Mouse (Mus musculus) heart, embryonic 13.5 days (tissue): ENCODE measurements at regions not wholly inside any gene's neighbourhood (a gene's known extent, or its start where the extent isn't known, plus 50 kb on each side); places are given as distances from the start of the nearest gene placed in this dataset.

ENCODE experiments used
- ATAC-seq: fragments of 200-750 bp; cut with Nextera tagmentation; 2 replicates; pipeline ENCODE4 v1.8.0; 2017; ENCODE audit warnings: moderate TSS enrichment; ENCODE audit not compliant: insufficient number of reproducible peaks, low FRiP score, low TSS enrichment; ENCODE audit errors: extremely low read depth
- H3K27ac ChIP-seq: fragments of 300-500 bp; sonication (generic); replicated peaks from 2 replicates; pipeline ENCODE4 v1.5.1; 2015; ENCODE audit warnings: moderate library complexity, mild to moderate bottlenecking, inconsistent platforms
- H3K27me3 ChIP-seq: fragments of 300-500 bp; sonication (generic); replicated peaks from 2 replicates; pipeline ENCODE4 v1.6.1; 2015; ENCODE audit warnings: mild to moderate bottlenecking, inconsistent platforms
- H3K36me3 ChIP-seq: fragments of 300-500 bp; sonication (generic); 2 replicates; pipeline ENCODE4 v1.6.1; 2015; ENCODE audit warnings: mild to moderate bottlenecking, inconsistent platforms
- H3K4me1 ChIP-seq: fragments of 300-500 bp; sonication (generic); 2 replicates; pipeline ENCODE4 v1.6.1; 2015; ENCODE audit warnings: inconsistent platforms
- H3K4me2 ChIP-seq: fragments of 300-500 bp; sonication (generic); 2 replicates; pipeline ENCODE4 v1.6.1; 2015; ENCODE audit warnings: inconsistent platforms, mild to moderate bottlenecking, moderate library complexity
- H3K4me3 ChIP-seq: fragments of 300-500 bp; sonication (generic); 2 replicates; pipeline ENCODE4 v1.5.1; 2015; ENCODE audit warnings: moderate library complexity, mild to moderate bottlenecking, inconsistent platforms
- H3K9ac ChIP-seq: fragments of 300-500 bp; sonication (generic); 2 replicates; pipeline ENCODE4 v1.6.1; 2015; ENCODE audit warnings: inconsistent platforms, mild to moderate bottlenecking, moderate library complexity
- H3K9me3 ChIP-seq: fragments of 300-500 bp; sonication (generic); 2 replicates; pipeline ENCODE4 v1.6.1; 2016; ENCODE audit warnings: inconsistent platforms
- WGBS: fragments of 180-500 bp; shearing (Covaris S2); methylation state at CpG from one replicate; pipeline ENCODE4 v1.1.7; 2015; ENCODE audit warnings: mixed read lengths; 5-methylcytosine and 5-hydroxymethylcytosine counted together

DNA sequence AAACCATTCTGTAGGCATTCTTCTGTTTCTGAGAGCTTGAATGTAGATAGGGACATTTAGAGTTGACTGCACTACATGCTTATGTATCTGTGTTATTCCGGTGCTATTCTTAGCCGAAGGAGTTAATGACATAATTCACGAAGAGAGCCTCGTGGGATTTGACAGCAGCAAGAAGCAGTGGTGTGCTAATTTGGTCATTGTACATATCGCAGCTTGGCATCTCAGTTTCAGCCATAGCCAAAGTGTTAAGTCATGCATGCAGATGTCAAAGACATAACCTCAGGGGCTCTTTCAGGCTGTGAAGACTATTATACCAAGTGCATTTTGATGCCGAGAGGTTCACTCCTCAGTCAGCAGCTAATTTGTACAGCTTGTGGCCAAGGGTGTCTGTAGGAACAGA, 125.1 kb upstream of the Itga1 start:
- Histone ChIP-seq H3K27me3 (no peaks in the 10 kb centered on the region), H3K27ac (peak overlapping the region; percentile 58), H3K9me3 (no peaks in the 10 kb centered on the region), H3K9ac (no peak overlapping the region), H3K4me1 (peaks cover 8% of the 10 kb centered on the region), H3K36me3 (no peaks in the 10 kb centered on the region), H3K4me3 (no peak overlapping the region), H3K4me2 (peak overlapping the region; percentile 13; the same call in 1 of the 2 replicates)
- ATAC-seq: no peak
- 24% methylated on average over 6 of the region's 6 CpGs for WGBS

- Histone ChIP-seq H3K4me1 (peaks cover 4% of the 10 kb centered on the region), H3K4me2 (no peak overlapping the region), H3K27ac (no peak overlapping the region), H3K9ac (no peak overlapping the region), H3K36me3 (no peaks in the 10 kb centered on the region), H3K4me3 (no peak overlapping the region), H3K9me3 (no peaks in the 10 kb centered on the region), H3K27me3 (no peaks in the 10 kb centered on the region)
- ATAC-seq: no peak
- 19% methylated on average over 2 of the region's 2 CpGs for WGBS
Observed at GRCm38 (mm10) chr13:115219701-115220100, 117.9 kb upstream of the Itga1 start.

DNA sequence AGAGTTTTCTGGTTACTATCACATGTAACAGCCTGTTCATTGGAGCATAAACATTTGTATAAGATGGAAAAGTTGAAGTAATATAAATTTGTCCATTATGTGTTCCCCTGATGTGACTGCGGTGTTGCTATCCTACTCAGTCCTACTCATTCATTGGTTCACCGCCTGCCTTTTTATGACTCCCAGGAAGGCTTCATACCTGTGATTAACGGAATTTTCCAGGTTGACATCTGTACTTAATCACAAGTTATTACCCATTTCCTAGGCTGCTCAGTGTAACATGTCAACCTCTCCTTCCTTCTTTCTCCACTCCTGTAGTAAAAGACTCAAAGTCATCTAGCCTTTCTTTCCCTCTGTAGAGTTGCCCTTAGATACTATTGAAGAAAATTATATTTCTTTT, 109.5 kb upstream of the Itga1 start:
- H3K4me1 ChIP-seq: peaks cover 2% of the 10 kb centered on the region; the same call in 1 of the 2 replicates
- H3K4me2 ChIP-seq: no peak overlapping the region
- H3K9ac ChIP-seq: no peak overlapping the region
- H3K27ac ChIP-seq: no peak overlapping the region
- ATAC-seq: no peak
- H3K27me3 ChIP-seq: no peaks in the 10 kb centered on the region
- no peaks in the 10 kb centered on the region for H3K9me3 ChIP-seq
- no peaks in the 10 kb centered on the region for H3K36me3 ChIP-seq
- H3K4me3 ChIP-seq: no peak overlapping the region
- WGBS: 79% methylated on average over 3 of the region's 3 CpGs

DNA sequence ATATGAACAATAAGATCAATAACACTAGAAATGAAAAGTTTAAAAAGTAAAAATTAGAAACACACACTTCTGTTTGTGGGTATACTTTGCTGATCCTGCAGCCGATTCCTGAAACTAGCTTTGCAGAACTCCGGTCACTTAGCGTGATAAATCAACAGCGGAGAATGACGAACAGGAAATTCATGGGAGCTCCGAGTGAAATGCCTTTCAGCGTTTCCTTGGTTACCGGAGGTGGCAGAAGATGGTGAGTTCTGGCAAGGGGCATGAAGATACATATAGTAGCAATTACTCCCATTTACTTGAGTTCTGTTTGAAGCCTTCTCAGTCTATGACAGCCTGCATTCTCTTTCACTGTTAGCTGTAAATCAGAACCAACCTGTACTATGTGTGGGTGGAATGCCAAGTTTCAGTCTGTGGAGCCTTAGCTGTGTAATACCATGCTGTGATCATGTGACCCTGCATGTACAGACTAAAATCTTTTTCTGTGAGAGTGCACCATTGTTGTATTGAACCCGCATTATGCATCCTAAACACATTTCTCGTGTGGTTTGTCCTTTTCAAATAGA, 109.0 kb upstream of the Itga1 start:
- H3K36me3 ChIP-seq: no peaks in the 10 kb centered on the region
- peaks cover 2% of the 10 kb centered on the region; the same call in 1 of the 2 replicates for H3K4me1 ChIP-seq
- no peaks in the 10 kb centered on the region for H3K27me3 ChIP-seq
- no peak overlapping the region for H3K4me3 ChIP-seq
- H3K9ac ChIP-seq: no peak overlapping the region
- WGBS: 78% methylated on average over 10 of the region's 10 CpGs
- H3K9me3 ChIP-seq: no peaks in the 10 kb centered on the region
- ATAC-seq: no peak
- no peak overlapping the region for H3K27ac ChIP-seq
- no peak overlapping the region for H3K4me2 ChIP-seq

- H3K4me1 ChIP-seq: peaks cover 2% of the 10 kb centered on the region; the same call in 1 of the 2 replicates
- no peak overlapping the region for H3K4me2 ChIP-seq
- H3K27ac ChIP-seq: no peak overlapping the region
- ATAC-seq: no peak
- no peak overlapping the region for H3K9ac ChIP-seq
- H3K4me3 ChIP-seq: no peak overlapping the region
- H3K36me3 ChIP-seq: no peaks in the 10 kb centered on the region
- H3K27me3 ChIP-seq: no peaks in the 10 kb centered on the region
- no peaks in the 10 kb centered on the region for H3K9me3 ChIP-seq
- 80% methylated on average over 3 of the region's 3 CpGs for WGBS
Observed at GRCm38 (mm10) chr13:115209402-115210192, 107.8 kb upstream of the Itga1 start.

- H3K4me1 ChIP-seq: no peaks in the 10 kb centered on the region
- H3K27ac ChIP-seq: no peak overlapping the region
- no peak overlapping the region for H3K9ac ChIP-seq
- H3K4me2 ChIP-seq: no peak overlapping the region
- H3K36me3 ChIP-seq: no peaks in the 10 kb centered on the region
- no peaks in the 10 kb centered on the region for H3K27me3 ChIP-seq
- H3K9me3 ChIP-seq: no peaks in the 10 kb centered on the region
- 70% methylated on average over 7 of the region's 7 CpGs for WGBS
- H3K4me3 ChIP-seq: no peak overlapping the region
- ATAC-seq: no peak
Observed at GRCm38 (mm10) chr13:115206723-115207122, 105.0 kb upstream of the Itga1 start.

GRCm38 (mm10) chr13:115199166-115199565, 97.4 kb upstream of the Itga1 start:
- Histone ChIP-seq H3K9me3 (no peaks in the 10 kb centered on the region), H3K4me3 (no peak overlapping the region), H3K36me3 (no peaks in the 10 kb centered on the region), H3K4me1 (peaks cover 4% of the 10 kb centered on the region; the same call in 1 of the 2 replicates), H3K27me3 (no peaks in the 10 kb centered on the region), H3K27ac (no peak overlapping the region), H3K9ac (no peak overlapping the region), H3K4me2 (no peak overlapping the region)
- ATAC-seq: no peak
- WGBS: 39% methylated on average over 3 of the region's 3 CpGs

- Histone ChIP-seq H3K27me3 (no peaks in the 10 kb centered on the region), H3K36me3 (no peaks in the 10 kb centered on the region), H3K27ac (peak overlapping the region; percentile 61), H3K9me3 (no peaks in the 10 kb centered on the region), H3K4me1 (peaks cover 22% of the 10 kb centered on the region), H3K4me2 (no peak overlapping the region), H3K9ac (no peak overlapping the region), H3K4me3 (no peak overlapping the region)
- ATAC-seq: no peak
- WGBS: 21% methylated on average over 2 of the region's 2 CpGs
Observed at GRCm38 (mm10) chr13:115188066-115188465, 86.3 kb upstream of the Itga1 start.

DNA sequence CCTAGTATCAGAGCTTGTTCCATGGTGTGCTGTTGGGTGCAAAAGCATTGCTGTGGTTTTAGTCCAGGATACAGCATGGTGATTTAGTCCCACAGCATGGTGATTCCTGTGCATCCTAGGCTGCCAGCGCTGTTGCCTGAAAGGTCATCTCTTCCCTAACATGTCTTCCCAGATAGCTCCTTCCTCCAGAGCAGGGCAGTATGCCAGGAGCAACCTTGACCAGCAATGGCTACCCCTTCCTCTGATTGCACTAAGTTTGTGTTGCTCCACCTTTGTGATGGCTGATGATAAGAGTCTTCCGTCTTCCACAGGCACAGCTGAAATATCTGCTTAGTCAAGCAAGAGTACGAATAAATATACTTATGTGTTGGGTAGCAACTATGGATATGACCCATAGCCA, 85.6 kb upstream of the Itga1 start:
- H3K36me3 ChIP-seq: no peaks in the 10 kb centered on the region
- H3K4me3 ChIP-seq: no peak overlapping the region
- WGBS: 78% methylated on average over 3 of the region's 3 CpGs
- ATAC-seq: no peak
- H3K27me3 ChIP-seq: no peaks in the 10 kb centered on the region
- peak overlapping the region; percentile 61; the same call in 1 of the 2 replicates for H3K27ac ChIP-seq
- H3K9me3 ChIP-seq: no peaks in the 10 kb centered on the region
- peaks cover 22% of the 10 kb centered on the region for H3K4me1 ChIP-seq
- no peak overlapping the region for H3K4me2 ChIP-seq
- H3K9ac ChIP-seq: no peak overlapping the region

DNA sequence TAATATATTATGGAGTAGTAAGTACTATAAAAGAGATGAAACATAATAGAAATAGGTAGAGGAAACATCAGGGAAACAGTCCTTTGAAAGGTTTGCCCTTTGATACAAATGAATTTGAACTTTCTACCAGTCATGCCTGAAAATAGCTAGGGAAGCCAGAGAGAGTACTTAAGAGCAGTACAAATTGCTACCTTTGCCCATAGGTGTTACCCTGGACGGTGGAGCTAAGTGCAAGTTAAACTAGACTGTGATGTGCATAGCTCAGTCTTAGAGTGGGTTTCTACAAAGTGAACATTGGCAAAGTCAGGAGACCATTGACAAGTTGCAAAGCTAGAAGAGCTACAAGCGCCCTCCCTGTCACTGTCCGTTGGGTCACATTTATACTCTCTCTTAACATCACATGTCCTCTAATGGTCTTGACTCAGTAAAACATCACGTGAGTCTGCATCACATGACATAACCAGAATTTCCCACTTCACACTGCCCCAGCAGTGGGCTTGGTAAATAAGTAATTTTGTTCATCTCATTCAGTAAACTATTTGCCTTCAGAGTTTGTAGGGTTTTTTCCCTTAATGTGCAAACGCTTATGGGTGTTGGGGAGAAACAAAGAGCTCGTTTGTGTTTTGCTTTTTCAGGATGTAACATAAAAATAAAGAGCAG, 80.6 kb upstream of the Itga1 start:
- peaks cover 3% of the 10 kb centered on the region for H3K4me1 ChIP-seq
- WGBS: 81% methylated on average over 6 of the region's 6 CpGs
- H3K9ac ChIP-seq: no peak overlapping the region
- ATAC-seq: no peak
- H3K4me3 ChIP-seq: no peak overlapping the region
- H3K36me3 ChIP-seq: no peaks in the 10 kb centered on the region
- no peaks in the 10 kb centered on the region for H3K9me3 ChIP-seq
- H3K27me3 ChIP-seq: no peaks in the 10 kb centered on the region
- no peak overlapping the region for H3K4me2 ChIP-seq
- no peak overlapping the region for H3K27ac ChIP-seq

GRCm38 (mm10) chr13:115178175-115178917, 76.6 kb upstream of the Itga1 start:
- Histone ChIP-seq H3K27me3 (no peaks in the 10 kb centered on the region), H3K27ac (no peak overlapping the region), H3K36me3 (no peaks in the 10 kb centered on the region), H3K9ac (no peak overlapping the region), H3K9me3 (no peaks in the 10 kb centered on the region), H3K4me1 (no peaks in the 10 kb centered on the region), H3K4me3 (no peak overlapping the region), H3K4me2 (no peak overlapping the region)
- no peak for ATAC-seq
- WGBS: 78% methylated on average over 7 of the region's 7 CpGs
